Mouse (Mus musculus) CH12F3 (cell line): ENCODE measurements at regions not wholly inside any gene's neighbourhood (a gene's known extent, or its start where the extent isn't known, plus 50 kb on each side); places are given as distances from the start of the nearest gene placed in this dataset.

ENCODE experiments used
- in situ Hi-C: fragments of 300-500 bp; cut with MboI; formaldehyde crosslinking; loops from 2 replicates; pipeline ENCODE4 v1.14.3; 2020; ENCODE audit warnings: low sequenced_read_pairs

DNA sequence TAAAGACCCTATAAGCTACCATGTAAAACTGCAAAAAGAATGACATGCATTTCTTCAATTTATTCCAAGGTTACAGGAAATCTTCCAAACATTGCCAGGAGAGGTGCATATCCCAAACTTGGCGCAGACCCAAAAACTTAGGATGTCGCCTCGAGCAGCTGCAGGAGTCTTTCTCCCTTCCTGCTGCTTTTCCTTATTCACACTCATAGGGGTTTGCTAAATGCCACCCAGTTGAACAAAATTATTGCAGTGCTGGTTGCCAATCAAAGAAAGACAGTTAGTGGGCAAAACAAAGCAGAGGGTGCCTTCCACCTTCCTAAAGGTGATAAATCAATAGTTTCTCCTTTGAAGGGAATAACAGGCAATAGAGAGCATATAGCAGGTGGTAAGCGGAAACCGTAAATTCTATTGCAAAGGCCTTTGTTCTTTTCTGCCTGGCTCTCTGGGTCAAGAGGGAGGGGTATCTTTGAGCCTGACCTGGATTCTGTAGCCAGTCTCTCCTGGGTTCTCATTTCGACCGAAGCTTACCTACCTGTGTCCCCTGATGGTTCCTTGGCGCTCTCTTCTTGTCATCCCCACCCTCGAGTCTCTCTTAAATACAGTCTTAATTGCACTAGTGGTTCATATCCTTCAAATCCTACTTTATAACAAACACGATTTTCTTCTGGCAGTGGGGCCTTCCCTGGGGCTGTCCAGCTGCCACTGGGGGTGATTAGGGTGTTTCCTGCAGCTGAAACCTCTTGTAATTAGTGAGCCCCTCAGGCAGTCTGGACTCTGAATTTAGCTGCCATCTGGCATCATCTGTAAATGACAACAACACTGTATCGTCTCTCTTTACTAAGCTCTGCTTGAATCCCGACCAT lies 334.5 kb upstream of the Klf12 start:
- in situ Hi-C loops = no loop called here

DNA sequence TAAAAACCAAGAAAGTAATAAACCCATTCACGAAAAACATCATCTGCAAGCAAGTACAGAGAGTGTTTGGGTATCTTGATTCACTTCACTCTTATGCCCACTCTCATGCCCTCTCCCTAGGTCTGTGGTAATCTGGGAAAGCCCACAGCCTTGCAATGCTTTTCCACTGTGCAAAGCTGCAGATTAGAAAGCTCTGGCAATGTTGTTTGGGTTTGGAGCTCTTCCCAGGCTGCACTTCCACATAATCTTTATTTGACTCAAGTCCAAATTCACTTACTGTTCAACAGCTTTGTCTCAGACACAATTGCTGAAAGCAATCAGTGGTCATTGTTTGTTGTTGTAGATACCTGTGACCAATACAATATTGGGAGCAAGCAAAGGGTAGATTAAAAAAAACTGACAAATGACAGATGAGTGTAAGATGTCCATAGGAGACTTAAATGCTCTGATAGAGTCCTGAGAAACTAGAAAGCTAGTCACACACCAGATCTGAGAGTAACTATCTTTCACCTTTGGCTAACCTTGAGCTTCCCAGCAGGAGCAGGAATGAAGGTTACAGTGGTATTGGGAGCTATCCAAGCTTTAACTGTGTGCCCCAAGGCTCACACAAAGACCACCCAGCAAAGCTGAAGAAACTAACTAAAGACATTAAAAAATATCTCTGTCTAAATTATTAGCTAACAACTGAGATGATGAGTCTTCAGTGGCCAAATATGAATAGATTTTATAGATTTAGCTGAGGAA lies 325.7 kb upstream of the Klf12 start:
- in situ Hi-C loops = no loop called here

DNA sequence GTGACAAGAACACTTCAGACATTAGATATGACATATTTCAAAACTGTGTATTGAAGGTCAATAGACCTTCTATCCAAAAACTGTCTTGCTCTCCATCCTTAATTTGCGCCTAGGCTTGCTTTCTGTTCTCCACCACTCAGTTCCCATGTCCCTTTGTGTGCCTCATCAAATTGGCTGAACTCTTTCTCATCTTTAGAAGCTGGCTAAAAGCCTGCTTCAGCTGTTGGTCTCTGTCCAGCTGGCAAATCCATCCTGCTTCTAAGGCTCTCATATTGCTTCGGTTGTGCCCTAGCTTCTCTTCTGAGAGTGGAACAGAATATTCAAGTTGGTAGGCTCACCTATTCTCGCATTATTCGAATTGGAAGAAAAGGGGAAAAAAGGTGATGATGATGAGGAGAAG lies 322.6 kb upstream of the Klf12 start:
- in situ Hi-C loops = no loop called here

DNA sequence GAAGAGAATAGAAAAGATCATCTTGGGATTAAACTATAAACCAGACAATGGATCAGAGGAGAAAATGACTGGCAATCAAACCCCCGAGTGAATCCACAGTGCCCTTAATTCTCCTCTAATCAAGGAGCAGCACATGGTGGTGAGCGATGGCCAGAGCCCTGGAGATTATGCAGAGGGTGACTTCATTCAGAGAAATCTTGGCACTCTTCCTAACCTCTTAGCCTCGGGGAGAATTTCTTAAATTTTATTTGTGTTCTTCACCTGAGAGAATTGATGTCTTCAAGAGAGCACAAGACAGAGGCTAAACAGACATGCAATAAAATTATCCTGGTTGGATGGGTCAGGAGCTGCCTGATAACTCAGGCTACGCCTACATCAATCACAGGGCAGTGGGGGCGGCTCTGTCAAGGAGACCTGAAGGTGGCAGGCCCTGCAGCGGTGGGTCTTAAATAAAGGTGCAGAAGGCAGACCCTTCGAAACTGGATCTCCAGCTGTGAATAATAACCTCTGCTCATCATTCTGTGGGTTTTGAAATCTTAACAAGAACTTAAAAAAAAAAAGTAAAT lies 316.5 kb upstream of the Klf12 start:
- in situ Hi-C loops = no loop called here

DNA sequence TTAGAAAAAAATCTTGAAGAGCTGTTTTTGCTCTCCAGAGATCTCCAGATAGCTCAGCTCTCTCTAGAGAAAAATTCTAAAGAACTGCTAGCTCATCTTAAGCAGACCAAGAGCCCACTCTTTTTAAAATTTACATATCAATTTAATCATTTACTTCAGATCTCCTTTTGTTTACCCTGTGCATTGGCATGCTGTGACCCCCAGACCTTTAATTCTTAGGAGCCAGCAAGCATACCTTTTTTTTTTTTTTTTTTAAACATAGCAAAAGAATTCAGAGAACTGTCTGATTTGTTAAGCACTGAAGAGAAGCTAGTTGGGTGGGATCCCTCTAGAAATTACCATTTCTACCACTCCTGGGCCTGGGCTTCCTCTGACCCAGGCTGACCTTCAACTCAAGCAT lies 285.5 kb upstream of the Klf12 start:
- in situ Hi-C loops = no loop called here

DNA sequence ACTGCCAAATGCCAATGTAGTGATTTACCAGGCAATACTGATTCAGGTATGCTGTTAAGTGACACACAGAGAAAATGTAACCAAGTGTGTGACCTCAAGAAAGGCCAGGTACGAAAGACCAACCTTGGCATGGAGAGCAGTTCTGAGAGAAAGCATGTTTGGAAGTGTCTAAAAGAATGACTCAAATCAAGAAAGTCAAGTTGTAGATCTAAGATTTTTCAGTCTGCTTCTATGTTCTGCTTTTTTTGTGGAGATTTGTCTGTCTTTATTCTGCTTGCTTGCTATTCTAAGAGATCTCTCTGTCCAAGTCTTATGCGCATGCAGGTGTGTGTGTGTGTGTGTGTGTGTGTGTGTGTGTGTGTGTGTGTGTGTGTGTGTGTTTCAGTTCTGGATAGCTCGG lies 277.4 kb upstream of the Klf12 start:
- in situ Hi-C loops = no loop called here

DNA sequence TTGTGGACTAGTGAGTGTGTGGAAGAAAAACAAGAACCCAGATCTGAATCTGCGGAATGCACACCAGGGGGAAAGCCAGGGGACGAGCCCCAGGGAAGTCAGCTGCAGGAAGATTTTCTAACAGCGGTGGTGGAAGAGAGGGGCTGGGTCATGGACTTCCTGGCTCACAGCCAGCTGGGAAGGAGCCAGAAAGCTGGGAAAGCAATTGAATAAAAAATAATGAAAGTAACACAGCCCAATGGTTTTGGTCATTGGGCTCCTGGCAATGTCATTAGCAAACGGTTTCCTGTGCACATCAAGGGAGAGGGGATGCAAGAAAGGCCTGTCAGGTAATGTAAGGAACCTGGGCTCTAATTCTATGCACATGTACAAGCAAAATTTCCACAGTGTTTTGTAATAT lies 273.9 kb upstream of the Klf12 start:
- in situ Hi-C loops = no loop called here

DNA sequence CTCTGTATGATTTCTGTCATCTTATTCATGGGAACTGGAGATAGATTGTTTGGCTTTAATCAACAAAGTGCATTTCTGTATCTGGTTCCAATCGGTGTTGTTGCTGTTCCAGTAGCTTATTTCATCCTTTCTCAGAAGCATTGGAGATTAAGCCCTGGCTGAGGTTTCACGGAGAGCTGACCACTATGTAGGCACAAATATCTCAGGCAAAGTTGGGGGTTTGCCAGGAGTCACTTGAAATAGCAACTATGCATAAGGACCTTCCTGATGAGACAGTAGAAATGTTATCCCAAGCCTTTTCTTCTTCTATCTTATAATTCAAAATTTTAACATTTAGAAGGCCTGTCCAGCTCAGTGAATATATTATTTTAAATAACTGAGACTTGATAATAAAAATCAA lies 268.0 kb upstream of the Klf12 start:
- in situ Hi-C loops = no loop called here

DNA sequence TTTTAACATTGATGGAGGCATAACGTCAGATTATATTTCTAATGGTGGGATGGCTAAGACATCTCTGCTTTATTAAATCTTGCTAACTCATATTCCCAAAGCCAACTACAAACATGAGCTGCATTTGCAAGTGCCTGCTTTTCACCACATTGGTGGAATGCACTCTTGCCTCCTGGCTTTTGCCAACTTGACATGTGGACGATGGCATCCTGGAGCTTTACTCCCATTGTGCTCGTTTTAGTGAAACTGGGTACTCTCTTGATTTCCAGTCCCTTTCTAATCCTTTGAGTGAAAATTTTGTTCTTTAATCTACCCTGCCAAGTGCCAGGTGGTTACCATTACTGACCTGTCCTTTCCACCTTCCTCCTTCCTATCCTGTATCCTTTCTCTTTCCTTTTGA lies 265.8 kb upstream of the Klf12 start:
- in situ Hi-C loops = no loop called here

DNA sequence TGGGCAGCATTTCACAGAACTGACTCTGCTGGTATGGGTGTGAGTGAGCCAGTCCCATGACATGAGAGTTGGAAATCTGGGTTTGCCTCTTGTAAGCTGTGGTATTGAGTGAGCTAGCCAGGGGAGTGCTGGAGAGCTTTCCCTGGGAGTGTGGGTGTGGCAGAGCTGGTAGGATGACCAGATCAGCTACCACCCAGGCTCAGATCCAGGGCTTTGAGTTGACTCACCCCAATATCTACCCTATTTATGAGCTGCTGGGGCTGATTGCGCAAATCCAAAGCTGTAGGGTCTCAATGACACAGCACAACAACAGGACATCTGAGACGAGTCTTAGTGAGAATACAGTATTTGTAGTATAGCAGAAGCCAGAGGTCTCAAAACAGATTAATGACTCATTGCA lies 245.7 kb upstream of the Klf12 start:
- in situ Hi-C loops = no loop called here

DNA sequence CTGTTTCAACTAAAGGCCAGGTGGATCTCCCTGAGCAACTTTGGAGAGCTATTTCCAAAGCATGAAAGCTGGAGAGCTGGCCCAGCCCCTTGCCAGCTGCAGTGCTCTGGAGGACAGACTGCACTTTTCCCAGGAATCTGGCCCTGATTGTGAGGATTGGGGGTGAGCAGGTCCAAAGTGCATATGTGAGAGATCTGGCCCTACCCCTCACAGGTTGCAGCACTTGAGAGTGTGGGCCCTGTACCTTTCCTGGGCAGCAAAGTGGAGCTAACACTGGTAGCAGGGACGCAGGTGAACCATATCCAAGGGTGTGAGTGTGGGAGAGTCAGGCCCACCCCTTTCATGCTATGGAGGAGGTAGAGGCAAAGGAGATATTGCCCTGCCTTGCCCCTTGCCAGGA lies 245.3 kb upstream of the Klf12 start:
- in situ Hi-C loops = no loop called here

DNA sequence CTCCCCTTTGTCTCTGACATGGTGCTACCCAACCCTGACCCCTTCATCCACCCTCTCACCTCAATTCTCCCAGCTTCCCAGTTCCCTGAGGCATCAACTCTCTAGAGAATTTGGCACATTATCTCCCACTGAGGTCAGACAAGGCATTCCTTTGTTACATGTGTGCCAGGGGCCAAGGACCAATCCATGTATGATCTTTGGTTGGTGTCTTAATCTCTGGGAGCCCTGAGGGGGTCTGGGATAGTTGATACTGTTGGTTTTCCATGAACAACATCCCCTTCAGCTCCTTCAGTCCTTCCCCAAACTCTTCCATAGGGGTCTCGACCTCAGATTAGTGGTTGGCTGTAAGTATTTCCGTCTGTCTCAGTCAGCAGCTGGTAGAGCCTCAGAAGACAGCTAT lies 224.9 kb upstream of the Klf12 start:
- in situ Hi-C loops = no loop called here

DNA sequence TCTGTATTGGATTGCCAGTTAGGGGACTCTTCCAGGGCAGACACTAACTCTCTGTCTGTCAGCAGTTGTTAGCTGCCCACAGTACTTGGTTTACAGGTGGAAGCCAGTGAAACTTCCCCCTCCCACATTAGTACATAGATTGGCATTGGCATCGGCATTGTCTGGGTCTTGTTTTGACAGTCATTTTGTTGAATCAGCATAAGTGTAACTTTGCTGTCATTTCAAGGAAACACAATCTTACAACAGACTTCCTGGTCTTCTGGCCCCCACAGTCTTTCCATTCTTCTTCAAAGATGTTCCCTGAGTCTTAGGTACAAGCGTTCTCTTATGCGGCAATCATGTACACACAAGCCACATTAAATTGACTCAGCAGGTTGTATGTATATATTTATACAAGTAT lies 223.6 kb upstream of the Klf12 start:
- in situ Hi-C loops = no loop called here

DNA sequence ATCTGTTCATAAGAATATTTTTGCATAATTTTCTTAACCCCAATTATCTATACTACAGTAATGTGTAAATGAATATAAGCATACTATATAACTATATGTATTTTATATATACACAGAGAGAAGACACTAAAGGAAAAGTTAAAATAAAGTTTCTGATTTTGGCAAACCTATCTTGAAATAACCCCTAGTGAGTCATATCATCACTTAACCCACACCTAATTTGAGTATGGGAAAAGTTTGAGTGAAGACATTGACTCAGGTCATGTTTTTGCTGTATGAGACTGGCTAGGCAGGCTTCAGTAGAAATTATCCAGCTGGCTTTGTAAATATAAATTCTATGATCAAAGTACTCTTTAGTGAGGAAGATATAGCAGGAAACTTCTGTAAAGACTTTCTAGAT lies 223.1 kb upstream of the Klf12 start:
- in situ Hi-C loops = no loop called here

DNA sequence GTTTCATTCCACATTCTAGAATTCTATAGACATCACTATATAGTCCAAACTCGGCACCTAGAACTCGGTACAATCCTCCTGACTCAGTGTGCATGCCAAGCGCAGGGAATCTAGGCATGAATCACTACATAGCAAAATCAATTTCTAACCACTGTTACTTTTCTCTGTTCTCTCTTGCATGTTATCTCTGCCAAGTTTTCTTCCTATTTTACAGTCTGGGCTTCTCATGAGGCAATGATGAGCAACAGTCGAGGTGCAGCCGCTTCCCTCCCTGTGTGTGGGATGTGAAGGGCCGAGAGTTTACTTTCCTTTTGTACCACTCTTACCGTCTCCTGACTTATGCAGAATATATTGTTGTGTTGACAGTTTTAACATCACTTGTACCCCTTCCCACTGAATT lies 204.4 kb upstream of the Klf12 start:
- in situ Hi-C loops = loop anchor here (25.0 kb wide), 1 partner anchor 552 kb away; no protein-coding TSS in a partner anchor

DNA sequence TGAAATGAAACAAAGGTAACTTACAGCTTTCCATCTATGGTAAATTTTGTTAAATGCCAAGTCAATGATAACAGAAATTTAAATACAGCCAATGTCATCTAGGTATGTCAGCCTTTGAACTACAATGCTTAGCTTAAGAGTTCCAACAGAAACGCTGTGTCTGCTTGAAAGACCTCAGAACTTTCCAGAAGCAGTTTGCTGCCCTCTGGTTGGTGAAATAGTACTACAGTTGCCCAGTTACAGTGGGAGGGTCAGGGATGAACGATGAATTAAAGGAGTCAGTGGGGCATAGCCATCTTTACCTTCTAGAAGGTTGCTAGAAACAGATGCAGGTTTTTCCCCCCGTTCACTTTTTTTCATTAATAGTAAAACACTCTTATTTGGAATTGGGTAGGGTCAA lies 201.0 kb upstream of the Klf12 start:
- in situ Hi-C loops = loop anchor here (25.0 kb wide), 1 partner anchor 548 kb away; no protein-coding TSS in a partner anchor

DNA sequence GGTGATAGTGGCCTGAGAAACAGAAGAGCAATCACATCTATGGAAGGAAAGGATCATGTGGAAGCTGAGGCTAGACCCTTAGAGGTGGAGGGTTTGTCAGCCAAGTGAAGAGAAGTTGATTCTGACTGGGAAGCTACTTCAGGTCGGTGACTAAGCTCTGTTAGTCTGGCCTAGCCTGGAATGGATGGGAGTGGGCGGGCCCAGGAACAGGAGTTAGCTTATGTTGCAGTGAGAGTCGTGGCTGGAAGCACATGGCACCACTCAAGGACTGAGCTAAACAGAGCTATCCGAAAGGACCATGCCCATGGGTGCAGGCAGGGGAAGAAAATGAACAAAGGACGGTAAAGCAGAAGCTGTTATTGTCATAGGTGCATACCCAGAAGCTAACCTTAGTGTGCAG lies 199.6 kb upstream of the Klf12 start:
- in situ Hi-C loops = loop anchor here (25.0 kb wide), 1 partner anchor 547 kb away; no protein-coding TSS in a partner anchor

DNA sequence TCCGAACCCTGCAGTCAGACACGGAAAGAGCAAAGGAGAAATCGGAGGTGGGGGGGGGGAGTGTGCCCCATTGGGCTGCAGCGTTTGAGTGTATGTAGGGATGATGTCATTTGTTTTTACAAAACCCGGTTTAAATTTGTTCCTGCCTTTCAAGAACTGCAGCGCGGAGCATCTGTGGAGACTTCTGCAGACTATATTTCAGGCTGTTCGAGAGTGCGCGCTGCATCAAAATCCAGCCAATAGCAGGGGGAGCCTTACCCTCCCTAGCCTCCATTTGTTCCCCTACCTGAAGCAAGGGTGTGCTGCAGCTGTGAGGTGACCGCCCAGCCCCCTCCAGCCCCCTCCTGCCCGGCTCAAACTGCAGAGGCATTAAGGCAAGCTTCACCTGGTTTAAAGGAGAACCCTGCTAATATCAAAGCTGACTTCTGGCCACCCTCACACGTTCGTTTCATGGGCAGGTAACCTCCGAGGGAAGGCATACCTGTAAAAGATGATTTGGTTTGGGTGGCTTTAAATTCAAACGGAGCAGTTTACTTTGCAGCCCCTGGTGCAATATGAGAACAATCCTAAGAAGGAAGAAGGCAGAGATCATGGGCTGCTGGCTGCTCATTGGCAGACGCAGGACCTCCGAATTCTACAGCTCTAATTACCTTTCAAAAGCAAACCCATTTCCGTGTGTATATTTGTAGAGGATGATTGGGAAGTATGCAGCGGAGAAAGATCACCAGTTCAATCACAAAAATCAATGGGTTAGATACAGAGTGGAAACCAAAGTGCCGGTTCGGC lies 193.3 kb upstream of the Klf12 start:
- in situ Hi-C loops = loop anchor here (25.0 kb wide), 1 partner anchor 540 kb away; no protein-coding TSS in a partner anchor

DNA sequence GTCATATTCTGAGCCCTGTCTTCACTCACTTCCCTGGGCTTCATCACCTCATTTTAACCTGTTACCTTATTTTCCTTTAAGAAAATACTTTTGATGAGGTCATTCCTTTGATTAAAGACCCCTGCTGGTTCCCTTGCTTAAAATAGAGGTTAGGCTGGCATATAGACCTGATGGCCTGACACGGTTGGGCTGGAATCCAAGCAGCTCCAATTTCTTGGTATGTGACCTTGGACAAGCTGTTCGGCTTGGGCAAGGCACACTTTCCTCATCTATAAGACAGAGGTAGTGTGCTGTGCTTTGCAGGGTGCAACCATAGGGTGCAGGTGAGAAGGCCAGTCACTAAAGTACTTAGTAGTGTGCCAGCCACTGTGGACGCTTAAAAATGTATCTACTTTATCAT lies 183.8 kb upstream of the Klf12 start:
- in situ Hi-C loops = loop anchor here (25.0 kb wide), 1 partner anchor 181 kb away; the partner anchor contains the start of gene Klf12

DNA sequence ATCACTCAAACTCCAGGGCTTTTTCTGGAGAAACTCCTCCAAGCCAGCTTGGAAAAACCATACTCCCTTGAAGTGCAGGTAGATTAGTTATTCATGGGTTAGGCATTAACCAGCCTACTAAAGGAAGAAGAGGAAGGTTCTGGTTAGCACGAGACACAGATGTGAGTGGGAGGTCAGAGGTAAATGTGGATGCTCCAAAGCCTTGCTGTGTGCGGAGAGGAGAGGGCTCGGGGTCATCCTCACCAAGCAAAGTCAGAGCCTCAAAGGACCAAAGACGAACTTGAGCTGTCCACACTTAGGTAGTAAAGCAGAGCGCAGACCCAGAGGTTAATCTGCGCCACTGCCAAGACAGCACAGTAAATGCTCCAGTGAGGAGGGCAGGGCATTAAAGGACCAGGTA lies 177.8 kb upstream of the Klf12 start:
- in situ Hi-C loops = loop anchor here (25.0 kb wide), 1 partner anchor 175 kb away; the partner anchor contains the start of gene Klf12
